Mouse (Mus musculus): ENCODE data around the gene Plpp4. TPM values are rescaled to one million over a fixed set of nuclear protein-coding genes. Genes with fewer than 3 reads are reported as not detected.

The Plpp4 gene
- total RNA-seq, 2 experiments from 2014 or later = 11.8 to 12.9 TPM

- no peak for DNase-seq
These were observed 44.8 kb downstream of the Plpp4 start for GRCm38 (mm10) chr7:129301622-129302021.

GRCm38 (mm10) chr7:129303356-129303755 lies 46.5 kb downstream of the Plpp4 start:
- no peak for DNase-seq

GRCm38 (mm10) chr7:129307042-129307825 lies 50.4 kb downstream of the Plpp4 start:
- no peak for DNase-seq

- DNase-seq = no peak
These were observed 51.8 kb downstream of the Plpp4 start for GRCm38 (mm10) chr7:129308661-129309060.

GRCm38 (mm10) chr7:129312521-129312920 lies 55.7 kb downstream of the Plpp4 start:
- no peak for DNase-seq

GRCm38 (mm10) chr7:129313969-129314368 lies 57.1 kb downstream of the Plpp4 start:
- no peak for DNase-seq

GRCm38 (mm10) chr7:129340096-129340495 lies 83.3 kb downstream of the Plpp4 start:
- no peak for DNase-seq

- DNase-seq = no peak
These were observed 98.7 kb downstream of the Plpp4 start for GRCm38 (mm10) chr7:129355561-129355960.

- DNase-seq = no peak
These were observed 118.5 kb downstream of the Plpp4 start for GRCm38 (mm10) chr7:129375306-129375705.

- no peak for DNase-seq
These were observed 128.3 kb downstream of the Plpp4 start for GRCm38 (mm10) chr7:129385149-129385548.

- DNase-seq = no peak
These were observed 136.1 kb downstream of the Plpp4 start for GRCm38 (mm10) chr7:129392835-129393489.

- DNase-seq = no peak
These were observed 139.7 kb downstream of the Plpp4 start for GRCm38 (mm10) chr7:129396561-129396960.

- DNase-seq = no peak
These were observed 142.2 kb downstream of the Plpp4 start for GRCm38 (mm10) chr7:129399071-129399470.

- peak; percentile 31 to 48 for DNase-seq
These were observed 146.0 kb downstream of the Plpp4 start for GRCm38 (mm10) chr7:129402695-129403364.

- no peak for DNase-seq
These were observed 149.2 kb downstream of the Plpp4 start for GRCm38 (mm10) chr7:129406069-129406468.

- DNase-seq = no peak
These were observed 155.9 kb downstream of the Plpp4 start for GRCm38 (mm10) chr7:129412695-129413094.

GRCm38 (mm10) chr7:129415179-129415578 lies 158.3 kb downstream of the Plpp4 start:
- no peak for DNase-seq

- DNase-seq = no peak
These were observed 164.3 kb downstream of the Plpp4 start for GRCm38 (mm10) chr7:129421181-129421580.

GRCm38 (mm10) chr7:129425554-129425953 lies 168.7 kb downstream of the Plpp4 start:
- DNase-seq = no peak

- DNase-seq = no peak
These were observed 172.0 kb downstream of the Plpp4 start for GRCm38 (mm10) chr7:129428794-129429193.

- no peak for DNase-seq
These were observed 173.1 kb downstream of the Plpp4 start for GRCm38 (mm10) chr7:129429903-129430302.
